Mouse (Mus musculus) urinary bladder, adult 2 months (tissue): ENCODE measurements around the gene Ocln. TPM values are rescaled to one million over a fixed set of nuclear protein-coding genes. Genes with fewer than 3 reads are reported as not detected.
A peak's percentile ranks its signal among the peaks of the same experiment; 100 is the strongest.

ENCODE experiments used
- DNase-seq: peaks from one replicate; pipeline ENCODE4 v3.0.0; 2022; ENCODE audit warnings: low spot score
- polyA plus RNA-seq: library from polyadenylated mRNA; depleted of rRNA; stranded (reverse); fragments of >200 nt; gene quantifications from 2 replicates; pipeline ENCODE4 v1.2.3, GENCODE M21; 2012; rRNA removed

The Ocln gene
- 10.0 and 11.1 TPM in 2 replicates for polyA plus RNA-seq

GRCm38 (mm10) chr13:100552369-100553041, at the start of gene Ocln:
Ocln (minus strand) TSS chr13:100552718.
- DNase-seq, result peak; percentile 57

- no peak for DNase-seq
Observed at GRCm38 (mm10) chr13:100601034-100601433, 48.5 kb upstream of the Ocln start.

- DNase-seq, result no peak
Observed at GRCm38 (mm10) chr13:100600317-100600716, 47.8 kb upstream of the Ocln start.

- no peak for DNase-seq
Observed at GRCm38 (mm10) chr13:100597284-100597683, 44.8 kb upstream of the Ocln start.

GRCm38 (mm10) chr13:100595552-100595885, 43.0 kb upstream of the Ocln start:
- DNase-seq, result no peak

- no peak for DNase-seq
Observed at GRCm38 (mm10) chr13:100594838-100595551, 42.5 kb upstream of the Ocln start.

GRCm38 (mm10) chr13:100594041-100594792, 41.7 kb upstream of the Ocln start:
- DNase-seq, result no peak

GRCm38 (mm10) chr13:100588646-100589045, 36.1 kb upstream of the Ocln start:
- DNase-seq, result no peak

GRCm38 (mm10) chr13:100582144-100582543, 29.6 kb upstream of the Ocln start:
- DNase-seq, result no peak

GRCm38 (mm10) chr13:100581701-100582100, 29.2 kb upstream of the Ocln start:
- DNase-seq, result no peak

GRCm38 (mm10) chr13:100579951-100580350, 27.4 kb upstream of the Ocln start:
- no peak for DNase-seq

GRCm38 (mm10) chr13:100579220-100579619, 26.7 kb upstream of the Ocln start:
- DNase-seq, result no peak

GRCm38 (mm10) chr13:100575950-100576349, 23.4 kb upstream of the Ocln start:
- no peak for DNase-seq

- no peak for DNase-seq
Observed at GRCm38 (mm10) chr13:100570713-100571112, 18.2 kb upstream of the Ocln start.

- no peak for DNase-seq
Observed at GRCm38 (mm10) chr13:100568359-100568758, 15.8 kb upstream of the Ocln start.

GRCm38 (mm10) chr13:100559449-100559848, 6.9 kb upstream of the Ocln start:
- no peak for DNase-seq

GRCm38 (mm10) chr13:100557011-100557410, 4.5 kb upstream of the Ocln start:
- DNase-seq, result no peak

GRCm38 (mm10) chr13:100553042-100553437, 522 bp upstream of the Ocln start:
- no peak for DNase-seq

- DNase-seq, result peak; percentile 22
Observed at GRCm38 (mm10) chr13:100552009-100552368, 529 bp downstream of the Ocln start.

GRCm38 (mm10) chr13:100551371-100552008, 1.0 kb downstream of the Ocln start:
- peak; percentile 29 for DNase-seq

GRCm38 (mm10) chr13:100547269-100547668, 5.2 kb downstream of the Ocln start:
- no peak for DNase-seq

- DNase-seq, result no peak
Observed at GRCm38 (mm10) chr13:100545510-100545909, 7.0 kb downstream of the Ocln start.
